Mouse (Mus musculus) ES-E14 (cell line): ENCODE results near the gene Plppr1.

Source experiments
- CHD2 ChIP-seq: IDR thresholded peaks from 2 replicates; pipeline ENCODE4 v1.6.1; 2014; ENCODE audit warnings: mild to moderate bottlenecking, low read depth, low read length, inconsistent platforms
- HCFC1 ChIP-seq: IDR thresholded peaks from 2 replicates; pipeline ENCODE4 v1.6.1; 2012; ENCODE audit warnings: low read length, inconsistent platforms, borderline replicate concordance; ENCODE audit not compliant: insufficient read depth
- MAFK ChIP-seq: IDR thresholded peaks from 2 replicates; pipeline ENCODE4 v1.6.1; 2014; ENCODE audit warnings: mild to moderate bottlenecking, low read depth, low read length, inconsistent platforms; ENCODE audit not compliant: insufficient read depth
- ZNF384 ChIP-seq: IDR thresholded peaks from 2 replicates; pipeline ENCODE4 v1.6.1; 2012; ENCODE audit warnings: low read depth, low read length, inconsistent platforms

DNA sequence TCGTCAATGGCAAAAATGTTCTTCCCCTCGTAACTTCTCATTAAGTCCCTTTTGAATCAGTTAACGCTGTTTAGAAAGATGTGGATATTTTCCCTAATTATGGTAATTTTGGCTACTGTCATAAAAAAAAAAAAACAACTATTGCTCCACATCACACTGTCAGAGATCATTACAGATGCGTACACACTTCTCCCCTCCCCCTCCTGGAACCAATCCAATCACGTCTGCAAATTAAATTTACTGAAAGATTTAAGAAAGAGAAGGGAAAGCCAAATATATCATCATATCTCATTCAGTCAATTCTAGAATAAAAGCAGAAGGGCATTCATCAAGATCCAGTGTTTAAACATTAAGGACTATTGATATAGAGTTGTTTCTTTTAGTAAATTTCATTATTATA lies 185.7 kb downstream of the Plppr1 start:
- no peak for TF ChIP-seq ZNF384
- TF ChIP-seq MAFK: no peak
- no peak for TF ChIP-seq HCFC1
- TF ChIP-seq CHD2: no peak
